In genomic region chr9:94696539-94697079, GRCm38 (mm10) we compare ENCODE assay signal across 9 mouse cellular contexts. TPM values are rescaled to one million over a fixed set of nuclear protein-coding genes. Genes with fewer than 3 reads are reported as not detected.
DNase-seq lines count a peak whose midpoint lies in the region; ATAC-seq and TF ChIP-seq lines count a peak whose summit lies in the region.
"Had no signal": no experiment of that assay in that cellular context is flagged by ENCODE, and none has a peak within 500 bp of the region (broad histone marks: within the 10 kb centered on the region; RNA-seq: fewer than 3 reads in every experiment).

No protein-coding gene starts in this region.

- no peak overlapping the region for H3K9ac ChIP-seq in heart, embryonic 12.5 days
- no peak overlapping the region for H3K9ac ChIP-seq in forebrain, embryonic 16.5 days (replicated peaks; ENCODE audit: low read depth, low read length)

- H3K4me1 ChIP-seq in heart, embryonic 12.5 days (replicated peaks): peaks cover 32% of the 10 kb centered on the region
- H3K4me1 ChIP-seq in forebrain, embryonic 16.5 days (replicated peaks; ENCODE audit: control insufficient read depth, insufficient read depth, low read length): no peaks in the 10 kb centered on the region

- peaks cover 11% of the 10 kb centered on the region for H3K79me2 ChIP-seq in myocyte (ENCODE audit: control insufficient read depth, insufficient read depth)

- no peaks in the 10 kb centered on the region for H3K36me3 ChIP-seq in heart, embryonic 12.5 days
- H3K36me3 ChIP-seq in myocyte (ENCODE audit: control insufficient read depth, insufficient read depth): no peaks in the 10 kb centered on the region
- H3K36me3 ChIP-seq in forebrain, embryonic 16.5 days (ENCODE audit: control insufficient read depth, insufficient read depth): no peaks in the 10 kb centered on the region

- WGBS in heart, embryonic 12.5 days: 72% methylated on average over 9 of the region's 9 CpGs
- WGBS in forebrain, embryonic 16.5 days: 84% methylated on average over 9 of the region's 9 CpGs

- TF ChIP-seq POLR2A in myocyte (IDR thresholded peaks at IDR 0.05; ENCODE audit: insufficient read length, low read depth): no peak

- no peak overlapping the region for H3K4me3 ChIP-seq in heart, embryonic 12.5 days
- H3K4me3 ChIP-seq in myocyte: no peak overlapping the region
- no peak overlapping the region for H3K4me3 ChIP-seq in forebrain, embryonic 16.5 days (replicated peaks; ENCODE audit: low read length)

- peak; percentile 52; the same call in 1 of the 2 replicates for ATAC-seq in heart, embryonic 12.5 days (ENCODE audit: insufficient number of reproducible peaks, low FRiP score)
- no peak for ATAC-seq in forebrain, embryonic 16.5 days

- DNase-seq in heart, postnatal 25 days (ENCODE audit: low spot score): no peak
- DNase-seq in brain, adult 2 months (ENCODE audit: low read depth, low spot score): peak; percentile 36
- DNase-seq in liver: peak; percentile 77
- no peak for DNase-seq in layer of hippocampus, adult 18-20 months (ENCODE audit: low spot score in 2 of 2)
- no peak for DNase-seq in urinary bladder, adult 2 months (ENCODE audit: low spot score)
- DNase-seq: embryo, embryonic 11 days had no signal

- intact Hi-C loops in heart, postnatal 25 days (cut with DNase I): loop anchor here (10.0 kb wide), 1 partner anchor 162 kb away; the partner anchor contains the start of gene 1190002N15Rik

- H3K27me3 ChIP-seq in heart, embryonic 12.5 days (replicated peaks): no peaks in the 10 kb centered on the region
- no peaks in the 10 kb centered on the region for H3K27me3 ChIP-seq in myocyte (ENCODE audit: control insufficient read depth, insufficient read depth, insufficient read length)
- H3K27me3 ChIP-seq in forebrain, embryonic 16.5 days (replicated peaks; ENCODE audit: control insufficient read depth, insufficient read depth, low read length): no peaks in the 10 kb centered on the region

- H3K4me2 ChIP-seq in heart, embryonic 12.5 days: no peak overlapping the region
- peak overlapping the region; percentile 42 for H3K4me2 ChIP-seq in myocyte (ENCODE audit: low read depth)
- H3K4me2 ChIP-seq in forebrain, embryonic 16.5 days (ENCODE audit: low read length): no peak overlapping the region

- H3ac ChIP-seq in myocyte (ENCODE audit: control insufficient read depth, insufficient read length): no peak overlapping the region

- H3K9me3 ChIP-seq in heart, embryonic 12.5 days (replicated peaks): no peaks in the 10 kb centered on the region
- no peaks in the 10 kb centered on the region for H3K9me3 ChIP-seq in forebrain, embryonic 16.5 days (ENCODE audit: control insufficient read depth, low read length)

- no peak overlapping the region for H3K27ac ChIP-seq in heart, embryonic 12.5 days (ENCODE audit: poor library complexity, severe bottlenecking)
- H3K27ac ChIP-seq in forebrain, embryonic 16.5 days (ENCODE audit: low read length): no peak overlapping the region

TF ChIP-seq in myocyte, 11 proteins besides CTCF, POLR2A, EP300 and RAD21:
- TF ChIP-seq CEBPB (IDR thresholded peaks at IDR 0.05; ENCODE audit: insufficient read depth, poor library complexity, severe bottlenecking) (no peak), TCF12 (IDR thresholded peaks at IDR 0.05; ENCODE audit: insufficient read depth, poor library complexity, severe bottlenecking) (no peak), MYOG (IDR thresholded peaks at IDR 0.05; ENCODE audit: control insufficient read depth in 1 of 3, insufficient read depth in 1 of 3, insufficient read length in 2 of 3, low read depth in 2 of 3) (peak in 2 of 3 experiments; percentile 18 to 59), E2F4 (IDR thresholded peaks at IDR 0.05; ENCODE audit: insufficient read depth) (no peak), USF1 (IDR thresholded peaks at IDR 0.05; ENCODE audit: low read depth) (no peak), TCF3 (IDR thresholded peaks at IDR 0.05; ENCODE audit: insufficient read length, low read depth) (no peak), MAX (IDR thresholded peaks at IDR 0.05; ENCODE audit: low read depth) (no peak), SRF (IDR thresholded peaks at IDR 0.05; ENCODE audit: control insufficient read depth, insufficient read length, low read depth) (no peak), MYOD1 (IDR thresholded peaks at IDR 0.05; ENCODE audit: control insufficient read depth in 1 of 3, insufficient read length in 2 of 3, low read depth in 2 of 3) (peak in 1 of 3 experiments; percentile 27), POLR2AphosphoS2 (IDR thresholded peaks at IDR 0.05; ENCODE audit: insufficient read length, low read depth) (no peak), REST (IDR thresholded peaks at IDR 0.05; ENCODE audit: insufficient read depth, insufficient read length) (no peak)

RNA-seq across cellular contexts. Expression of gene Slc9a9, which starts 26.9 kb away (rescaled TPM):
- 3.9 and 4.0 TPM in 2 replicates for polyA plus RNA-seq in heart, embryonic 12.5 days (2016; fragmentation: Nextera tagmentation; extraction: Ambion mirVana)
- total RNA-seq in heart, postnatal 25 days (2021): 1 to 10 TPM; 2.2 to 2.6 TPM
- polyA plus RNA-seq in myocyte (2012; fragmentation: generic; extraction: Trizol): 21.5 TPM
- total RNA-seq in layer of hippocampus, adult 18-20 months (2021): 10 to 100 TPM; 16.2 TPM
- 5.9 and 6.1 TPM in 2 replicates for polyA plus RNA-seq in urinary bladder, adult 2 months (2012; rRNA removed)
- polyA plus RNA-seq in forebrain, embryonic 16.5 days (2015; fragmentation: Nextera tagmentation; extraction: Ambion mirVana): 3.7 TPM in 2 replicates

Comparison
In these comparisons a context has a peak if more than half of its experiments do, and no peak if none do; other contexts are left out.
1. DNase-seq: peak in brain, adult 2 months (single experiment) and liver (single experiment); none in heart, postnatal 25 days (single experiment), layer of hippocampus, adult 18-20 months (0 of 2) and urinary bladder, adult 2 months (single experiment).